Mouse (Mus musculus): ENCODE measurements around the gene Ptpro. TPM values are rescaled to one million over a fixed set of nuclear protein-coding genes. Genes with fewer than 3 reads are reported as not detected.

The Ptpro gene
- total RNA-seq, 2 experiments from 2014 or later, result 24.6 to 41.4 TPM

GRCm38 (mm10) chr6:137482891-137483290, 230.8 kb downstream of the Ptpro start:
- no peak for DNase-seq (ENCODE audit: low spot score in 2 of 2)
- intact Hi-C loops (cut with DNase I), result no loop called here

GRCm38 (mm10) chr6:137487443-137487842, 235.3 kb downstream of the Ptpro start:
- intact Hi-C loops (cut with DNase I), result no loop called here
- no peak for DNase-seq (ENCODE audit: low spot score in 2 of 2)

DNA sequence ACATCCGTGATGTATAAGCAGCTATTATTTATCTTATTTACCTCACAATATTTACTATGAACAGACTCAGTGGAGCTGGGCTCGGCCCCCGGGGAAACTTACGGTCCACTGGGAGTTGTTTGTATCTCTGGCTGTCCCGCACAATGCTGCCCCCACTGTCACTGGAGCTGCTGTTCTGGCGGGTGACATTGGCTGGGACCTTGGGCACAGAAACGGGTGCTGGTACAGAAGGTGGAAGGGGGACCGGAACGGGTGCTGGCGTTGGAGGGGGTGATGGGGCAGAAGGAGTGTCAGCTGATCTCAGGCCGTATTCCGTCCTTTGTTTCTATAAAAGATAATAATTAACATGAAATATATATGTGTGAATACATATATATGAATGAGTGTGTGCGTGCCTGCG, 238.0 kb downstream of the Ptpro start:
- intact Hi-C loops (cut with DNase I), result no loop called here
- no peak for DNase-seq (ENCODE audit: low spot score in 2 of 2)

DNA sequence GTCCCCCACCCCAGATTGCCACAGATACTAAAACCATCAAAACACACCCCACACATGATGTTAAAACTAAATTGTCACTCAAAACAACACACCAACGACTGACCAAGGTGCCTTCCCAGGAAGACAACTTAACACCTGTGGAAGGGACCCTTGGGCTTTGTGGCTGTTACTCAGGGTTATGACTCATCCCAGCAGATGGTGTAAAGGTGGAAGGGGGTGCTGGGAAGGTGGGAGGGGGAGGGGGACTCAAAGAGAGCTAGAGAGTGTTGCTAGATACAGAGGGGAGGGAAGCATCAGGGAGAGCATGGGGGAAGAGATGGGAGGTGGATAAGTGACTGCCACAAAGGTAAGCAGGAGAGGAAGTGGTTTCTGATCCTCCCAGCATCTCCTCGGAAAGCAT, 239.5 kb downstream of the Ptpro start:
- no peak for DNase-seq (ENCODE audit: low spot score in 2 of 2)
- intact Hi-C loops (cut with DNase I), result no loop called here

DNA sequence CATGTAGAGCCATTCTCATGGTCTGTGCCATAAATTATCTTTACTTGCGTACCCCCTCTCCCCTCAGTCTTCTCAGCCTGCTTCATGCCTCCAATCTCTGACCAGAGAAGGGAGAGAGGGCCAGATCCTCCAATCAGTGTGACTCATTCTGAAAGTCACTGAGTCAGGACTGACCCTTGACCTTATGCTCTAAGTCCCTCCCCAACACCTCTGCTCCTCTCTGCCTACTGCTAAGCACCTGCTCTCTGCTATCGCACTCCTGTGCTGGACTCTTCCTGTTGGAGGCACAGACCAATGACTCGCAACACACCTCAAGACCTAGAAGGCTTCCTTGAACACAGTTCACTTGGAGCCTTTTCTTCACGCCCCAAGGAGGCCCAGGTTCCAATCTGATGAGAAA, 240.5 kb downstream of the Ptpro start:
- intact Hi-C loops (cut with DNase I), result no loop called here
- no peak for DNase-seq (ENCODE audit: low spot score in 2 of 2)

GRCm38 (mm10) chr6:137493211-137494135, 241.4 kb downstream of the Ptpro start:
- no peak for DNase-seq (ENCODE audit: low spot score in 2 of 2)
- intact Hi-C loops (cut with DNase I), result no loop called here

- no peak for DNase-seq (ENCODE audit: low spot score in 2 of 2)
- intact Hi-C loops (cut with DNase I), result no loop called here
These were observed 242.0 kb downstream of the Ptpro start for GRCm38 (mm10) chr6:137494136-137494475.

DNA sequence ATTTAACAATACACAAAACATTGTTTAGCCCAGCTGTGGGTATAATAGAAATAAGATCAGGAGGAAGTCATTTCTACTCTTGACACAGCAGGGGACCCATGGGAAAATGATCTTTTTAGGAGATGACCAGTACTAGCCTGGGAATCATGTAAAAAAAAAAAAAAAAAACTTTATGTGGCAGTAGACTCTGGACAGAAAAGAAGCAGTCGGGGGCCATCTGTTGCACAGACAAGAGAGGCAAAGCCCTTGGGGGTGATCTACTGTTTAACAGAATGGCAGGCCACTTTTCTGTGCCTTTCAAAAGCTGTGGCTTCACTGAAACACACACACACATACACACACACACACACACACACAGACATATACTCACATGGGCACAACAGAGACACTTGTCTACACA, 242.7 kb downstream of the Ptpro start:
- intact Hi-C loops (cut with DNase I), result no loop called here
- no peak for DNase-seq (ENCODE audit: low spot score in 2 of 2)

- DNase-seq (ENCODE audit: low spot score in 2 of 2), result no peak
- intact Hi-C loops (cut with DNase I), result no loop called here
These were observed 243.1 kb downstream of the Ptpro start for GRCm38 (mm10) chr6:137495233-137495632.

- no peak for DNase-seq (ENCODE audit: low spot score in 2 of 2)
- intact Hi-C loops (cut with DNase I), result no loop called here
These were observed 244.4 kb downstream of the Ptpro start for GRCm38 (mm10) chr6:137496562-137496961.

DNA sequence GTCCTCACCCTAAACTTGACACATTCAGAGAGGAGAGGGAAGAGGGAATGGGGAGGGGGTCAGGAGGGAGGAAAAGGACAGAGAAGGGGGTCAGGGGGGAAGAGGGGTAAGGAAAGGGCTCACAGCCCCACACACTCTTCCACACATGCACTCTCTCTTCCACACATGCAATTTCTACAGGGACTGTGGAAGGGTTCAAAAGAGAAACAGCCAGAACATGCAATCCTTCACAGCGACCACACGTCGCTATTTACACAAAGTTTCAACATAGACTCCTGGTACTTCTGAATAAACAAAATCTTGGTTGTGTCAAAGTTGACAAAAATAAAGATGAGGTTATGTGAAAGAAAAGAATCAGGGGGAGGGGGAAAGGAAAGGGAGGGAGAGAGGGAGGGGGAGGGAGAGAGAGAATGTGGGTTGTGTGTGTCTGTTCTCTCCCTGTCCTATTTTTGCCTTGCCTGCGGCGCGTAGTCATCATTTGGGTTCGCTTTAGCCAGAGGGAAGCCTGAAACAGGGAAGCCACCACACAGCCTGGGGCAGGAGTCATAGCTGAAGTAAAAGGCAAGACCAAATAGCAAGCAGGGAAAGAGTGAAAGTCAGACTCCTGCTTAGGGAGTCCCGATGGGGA, 245.2 kb downstream of the Ptpro start:
- intact Hi-C loops (cut with DNase I), result loop anchor here (1.0 kb wide), 1 partner anchor 40 kb away; no protein-coding TSS in a partner anchor
- DNase-seq (ENCODE audit: low spot score in 2 of 2), result no peak

DNA sequence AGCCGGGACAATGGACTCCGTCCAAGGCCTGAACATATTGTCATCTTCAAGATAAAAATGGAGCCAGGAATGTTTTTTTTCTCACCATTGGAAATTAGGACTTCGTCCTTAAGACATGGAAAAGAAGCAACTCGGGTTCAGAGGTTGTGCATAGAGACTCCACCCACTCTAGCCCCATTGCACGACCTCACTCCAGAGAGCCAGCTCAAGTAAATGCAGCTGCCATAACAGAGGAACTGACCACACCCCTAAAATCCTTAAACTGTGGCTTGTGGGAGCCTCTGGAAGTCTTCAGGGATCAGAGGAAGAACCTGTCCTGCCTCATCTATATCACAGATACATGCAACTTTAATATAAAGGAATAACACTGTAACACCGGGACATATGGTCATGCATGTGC, 246.7 kb downstream of the Ptpro start:
- intact Hi-C loops (cut with DNase I), result no loop called here
- no peak for DNase-seq (ENCODE audit: low spot score in 2 of 2)

- DNase-seq (ENCODE audit: low spot score in 2 of 2), result no peak
- intact Hi-C loops (cut with DNase I), result no loop called here
These were observed 250.9 kb downstream of the Ptpro start for GRCm38 (mm10) chr6:137503009-137503408.

GRCm38 (mm10) chr6:137503462-137503861, 251.3 kb downstream of the Ptpro start:
- DNase-seq (ENCODE audit: low spot score in 2 of 2), result no peak
- intact Hi-C loops (cut with DNase I), result no loop called here

- intact Hi-C loops (cut with DNase I), result no loop called here
- DNase-seq (ENCODE audit: low spot score in 2 of 2), result no peak
These were observed 251.9 kb downstream of the Ptpro start for GRCm38 (mm10) chr6:137504052-137504451.

DNA sequence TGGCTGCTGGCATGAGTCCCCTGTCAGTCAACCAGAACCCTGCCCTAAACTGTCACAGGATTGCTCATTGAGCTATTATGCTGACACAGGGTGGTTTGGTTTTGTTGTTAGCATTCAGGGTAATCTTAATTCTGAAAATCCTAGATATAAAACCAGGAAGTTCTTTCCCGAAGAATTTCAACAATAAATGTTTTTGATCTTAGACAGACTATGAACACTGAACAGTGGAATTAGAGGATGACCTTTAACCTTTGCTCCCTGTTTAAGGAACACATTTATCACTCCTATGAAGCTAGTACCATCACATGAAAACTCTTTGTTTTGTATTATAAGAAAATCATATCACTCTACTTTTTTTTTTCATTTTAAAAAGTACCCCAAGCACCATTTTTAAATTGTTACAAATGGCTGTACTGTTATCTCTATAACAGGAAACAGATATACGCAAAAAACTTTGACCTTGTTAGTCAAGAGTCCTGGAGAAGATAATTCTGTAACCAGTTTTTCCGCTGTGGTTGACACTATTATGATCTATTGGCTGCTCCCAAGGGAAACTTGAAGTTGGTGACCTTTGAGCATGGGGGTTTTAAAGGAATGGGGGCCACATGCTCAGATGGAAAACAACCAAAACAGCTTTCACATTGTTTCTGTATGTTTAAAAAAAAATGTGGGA, 253.6 kb downstream of the Ptpro start:
- intact Hi-C loops (cut with DNase I), result no loop called here
- DNase-seq (ENCODE audit: low spot score in 2 of 2), result no peak

GRCm38 (mm10) chr6:137506563-137506962, 254.4 kb downstream of the Ptpro start:
- DNase-seq (ENCODE audit: low spot score in 2 of 2), result no peak
- intact Hi-C loops (cut with DNase I), result no loop called here

DNA sequence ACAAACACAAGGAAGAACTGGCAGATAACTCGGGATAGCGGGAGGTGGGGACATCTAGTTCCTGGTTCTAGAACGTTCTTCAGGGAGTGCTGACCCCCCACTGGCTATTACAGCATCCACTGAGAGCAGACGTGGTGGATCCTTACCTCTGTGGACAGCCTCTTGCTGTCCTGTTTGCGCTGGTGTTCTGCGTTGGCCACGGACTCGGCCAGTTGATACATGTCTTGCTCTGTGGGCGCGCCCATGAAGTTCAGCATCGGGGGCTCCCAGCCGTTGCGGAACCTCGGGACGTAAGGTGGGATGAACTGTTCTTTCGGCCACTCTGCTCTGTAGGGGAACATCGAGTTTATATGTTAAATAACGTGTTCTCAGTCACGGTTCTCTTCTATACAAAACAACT, 256.8 kb downstream of the Ptpro start:
- no peak for DNase-seq (ENCODE audit: low spot score in 2 of 2)
- intact Hi-C loops (cut with DNase I), result no loop called here

- no peak for DNase-seq (ENCODE audit: low spot score in 2 of 2)
- intact Hi-C loops (cut with DNase I), result no loop called here
These were observed 257.4 kb downstream of the Ptpro start for GRCm38 (mm10) chr6:137509341-137510045.

- DNase-seq (ENCODE audit: low spot score in 2 of 2), result no peak
These were observed 260.6 kb downstream of the Ptpro start for GRCm38 (mm10) chr6:137512753-137513152.

More at GRCm38 (mm10) chr6:137512753-137513152, 260.6 kb downstream of the Ptpro start:
- intact Hi-C loops (cut with DNase I), result no loop called here

Measured in left cerebral cortex, postnatal 36 days (tissue).